Mouse (Mus musculus): ENCODE measurements around the gene Lama1. TPM values are rescaled to one million over a fixed set of nuclear protein-coding genes. Genes with fewer than 3 reads are reported as not detected.

Lama1 gene
- polyA plus RNA-seq, 1 experiment from 2014 or later, result 11.1 TPM

DNA sequence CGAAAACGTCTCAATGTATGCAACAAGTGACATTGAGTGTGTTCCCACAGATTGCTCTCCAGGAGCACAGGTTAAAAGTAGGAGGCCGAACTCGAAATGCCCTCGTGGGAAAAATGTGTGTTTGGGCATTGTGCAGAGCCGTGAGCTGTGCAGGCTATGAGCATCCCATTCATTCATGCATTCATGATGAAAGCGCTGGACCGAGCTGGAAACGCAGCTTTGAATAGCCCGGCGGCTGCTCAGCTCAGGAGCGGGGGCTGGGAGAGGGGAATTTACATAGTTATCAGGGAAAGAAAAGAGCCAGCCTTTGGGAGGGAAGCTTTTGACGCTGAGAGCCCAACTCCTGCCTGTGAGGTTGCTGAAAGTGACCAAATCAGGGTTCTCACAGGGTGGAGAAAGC lies 1.2 kb downstream of the Lama1 start:
- Histone ChIP-seq H3K9me3 (no peaks in the 10 kb centered on the region), H3K9ac (peak overlapping the region; percentile 85), H3K4me2 (peak overlapping the region; percentile 82), H3K27me3 (no peaks in the 10 kb centered on the region), H3K27ac (peak overlapping the region; percentile 53), H3K4me1 (replicated peaks) (peaks cover 64% of the 10 kb centered on the region), H3K36me3 (no peaks in the 10 kb centered on the region), H3K4me3 (peak overlapping the region; percentile 76)
- peak; percentile 70 for ATAC-seq (ENCODE audit: low FRiP score)
- WGBS, result under 1% methylated on average over 13 of the region's 13 CpGs

DNA sequence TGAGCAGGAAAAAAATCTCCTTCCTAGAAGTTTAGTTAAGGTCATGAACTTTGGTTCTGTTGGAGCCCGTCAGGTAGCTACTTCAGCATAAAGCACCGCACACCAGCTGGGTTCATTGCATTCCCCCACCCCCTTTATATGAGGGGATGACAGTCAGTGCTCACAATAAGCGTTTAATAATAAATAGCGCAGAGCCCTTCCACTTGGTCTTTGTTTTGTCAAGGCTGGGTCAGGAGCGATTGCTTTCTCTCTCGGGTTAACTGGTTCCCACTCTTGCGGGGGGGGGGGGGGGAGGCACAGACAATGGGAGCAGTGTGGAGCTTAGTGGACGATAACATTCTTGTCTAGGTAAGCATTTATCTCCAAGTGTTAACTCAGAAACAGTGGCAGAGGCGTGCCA lies 4.7 kb downstream of the Lama1 start:
- Histone ChIP-seq H3K4me3 (no peak overlapping the region), H3K36me3 (no peaks in the 10 kb centered on the region), H3K4me1 (replicated peaks) (peaks cover 66% of the 10 kb centered on the region), H3K27ac (no peak overlapping the region; the same call in 1 of the 2 replicates), H3K4me2 (peak overlapping the region; percentile 30), H3K27me3 (no peaks in the 10 kb centered on the region), H3K9ac (no peak overlapping the region), H3K9me3 (no peaks in the 10 kb centered on the region)
- ATAC-seq (ENCODE audit: low FRiP score), result no peak
- WGBS, result 8% methylated on average over 9 of the region's 9 CpGs

- H3K9ac ChIP-seq, result no peak overlapping the region
- H3K36me3 ChIP-seq, result no peaks in the 10 kb centered on the region
- WGBS, result 34% methylated on average over 3 of the region's 3 CpGs
- H3K27ac ChIP-seq, result no peak overlapping the region
- no peaks in the 10 kb centered on the region for H3K27me3 ChIP-seq
- H3K9me3 ChIP-seq, result no peaks in the 10 kb centered on the region
- H3K4me3 ChIP-seq, result no peak overlapping the region
- no peak overlapping the region for H3K4me2 ChIP-seq
- no peak for ATAC-seq (ENCODE audit: low FRiP score)
- peaks cover 68% of the 10 kb centered on the region for H3K4me1 ChIP-seq (replicated peaks)
These were observed 5.9 kb downstream of the Lama1 start for GRCm38 (mm10) chr17:67702941-67703340.

GRCm38 (mm10) chr17:67705035-67705769 lies 8.1 kb downstream of the Lama1 start:
- no peak overlapping the region for H3K4me3 ChIP-seq
- H3K9me3 ChIP-seq, result no peaks in the 10 kb centered on the region
- H3K9ac ChIP-seq, result no peak overlapping the region
- no peaks in the 10 kb centered on the region for H3K27me3 ChIP-seq
- no peak overlapping the region for H3K27ac ChIP-seq
- H3K4me1 ChIP-seq (replicated peaks), result peaks cover 61% of the 10 kb centered on the region
- WGBS, result 89% methylated on average over 10 of the region's 10 CpGs
- H3K36me3 ChIP-seq, result no peaks in the 10 kb centered on the region
- H3K4me2 ChIP-seq, result no peak overlapping the region
- no peak for ATAC-seq (ENCODE audit: low FRiP score)

- H3K9ac ChIP-seq, result no peak overlapping the region
- no peak overlapping the region for H3K4me2 ChIP-seq
- H3K27ac ChIP-seq, result no peak overlapping the region; the same call in 1 of the 2 replicates
- H3K36me3 ChIP-seq, result no peaks in the 10 kb centered on the region
- H3K27me3 ChIP-seq, result no peaks in the 10 kb centered on the region
- WGBS, result 79% methylated on average over 5 of the region's 5 CpGs
- no peak overlapping the region for H3K4me3 ChIP-seq
- peaks cover 58% of the 10 kb centered on the region for H3K4me1 ChIP-seq (replicated peaks)
- ATAC-seq (ENCODE audit: low FRiP score), result no peak
- no peaks in the 10 kb centered on the region for H3K9me3 ChIP-seq
These were observed 9.3 kb downstream of the Lama1 start for GRCm38 (mm10) chr17:67706372-67706771.

- Histone ChIP-seq H3K9ac (no peak overlapping the region), H3K36me3 (no peaks in the 10 kb centered on the region), H3K4me3 (no peak overlapping the region), H3K27ac (no peak overlapping the region), H3K4me1 (replicated peaks) (peaks cover 44% of the 10 kb centered on the region), H3K4me2 (no peak overlapping the region), H3K27me3 (no peaks in the 10 kb centered on the region), H3K9me3 (no peaks in the 10 kb centered on the region)
- WGBS, result 74% methylated on average over 13 of the region's 13 CpGs
- no peak for ATAC-seq (ENCODE audit: low FRiP score)
These were observed 10.8 kb downstream of the Lama1 start for GRCm38 (mm10) chr17:67707793-67708364.

GRCm38 (mm10) chr17:67710377-67710781 lies 13.3 kb downstream of the Lama1 start:
- ATAC-seq (ENCODE audit: low FRiP score), result no peak
- H3K4me3 ChIP-seq, result no peak overlapping the region
- no peaks in the 10 kb centered on the region for H3K36me3 ChIP-seq
- peaks cover 37% of the 10 kb centered on the region for H3K4me1 ChIP-seq (replicated peaks)
- WGBS, result 48% methylated on average over 6 of the region's 6 CpGs
- H3K27me3 ChIP-seq, result no peaks in the 10 kb centered on the region
- no peak overlapping the region for H3K27ac ChIP-seq
- H3K9me3 ChIP-seq, result no peaks in the 10 kb centered on the region
- H3K4me2 ChIP-seq, result no peak overlapping the region
- H3K9ac ChIP-seq, result no peak overlapping the region

DNA sequence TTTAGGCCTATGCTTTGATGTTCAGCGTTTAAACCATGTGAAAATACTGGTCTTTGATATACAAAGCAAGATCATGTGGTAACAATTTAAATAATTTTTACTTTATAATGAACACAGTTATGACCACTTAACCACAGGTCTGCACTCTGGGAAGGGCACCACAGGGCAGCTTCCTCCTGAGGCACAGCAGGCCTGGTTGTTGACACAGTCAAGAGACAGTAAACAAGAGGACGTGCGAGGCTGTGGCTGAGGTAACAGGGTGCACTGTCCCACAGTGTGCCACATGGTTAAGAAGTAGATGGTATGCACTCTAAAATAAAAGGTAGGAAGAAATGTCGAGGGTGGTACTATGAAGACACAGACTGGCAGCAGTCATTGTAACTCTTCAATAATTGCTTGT lies 14.3 kb downstream of the Lama1 start:
- Histone ChIP-seq H3K9me3 (no peaks in the 10 kb centered on the region), H3K4me1 (replicated peaks) (peaks cover 38% of the 10 kb centered on the region), H3K27me3 (no peaks in the 10 kb centered on the region), H3K4me2 (no peak overlapping the region), H3K36me3 (no peaks in the 10 kb centered on the region; the same call in 1 of the 2 replicates), H3K27ac (no peak overlapping the region), H3K4me3 (no peak overlapping the region), H3K9ac (no peak overlapping the region)
- WGBS, result 56% methylated on average over 4 of the region's 4 CpGs
- no peak for ATAC-seq (ENCODE audit: low FRiP score)

GRCm38 (mm10) chr17:67712929-67713328 lies 15.9 kb downstream of the Lama1 start:
- Histone ChIP-seq H3K36me3 (peaks cover 11% of the 10 kb centered on the region), H3K4me1 (replicated peaks) (peaks cover 26% of the 10 kb centered on the region), H3K9me3 (no peaks in the 10 kb centered on the region), H3K27ac (no peak overlapping the region), H3K4me2 (no peak overlapping the region), H3K27me3 (no peaks in the 10 kb centered on the region), H3K9ac (no peak overlapping the region), H3K4me3 (no peak overlapping the region)
- WGBS, result 75% methylated on average over 7 of the region's 7 CpGs
- ATAC-seq (ENCODE audit: low FRiP score), result no peak

DNA sequence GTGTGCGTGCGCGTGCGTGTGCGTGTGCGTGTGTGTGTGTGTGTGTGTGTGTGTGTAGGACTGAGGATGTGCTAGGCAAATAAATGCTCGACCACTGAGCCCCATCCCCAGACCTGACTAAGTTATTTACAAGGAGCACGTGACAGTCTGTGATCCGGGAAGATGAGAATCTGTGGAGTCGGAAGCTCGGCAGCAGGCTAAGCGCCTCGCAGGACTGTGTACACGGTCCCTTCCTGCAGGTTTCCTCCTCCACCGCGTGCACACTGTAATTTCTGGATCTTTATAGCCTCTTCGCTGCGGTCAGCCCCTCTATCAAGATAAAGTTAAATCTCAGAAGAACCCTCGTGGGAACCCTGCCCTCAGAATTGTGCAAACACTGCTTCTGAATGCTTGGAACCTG lies 18.4 kb downstream of the Lama1 start:
- H3K27ac ChIP-seq, result no peak overlapping the region
- ATAC-seq (ENCODE audit: low FRiP score), result no peak
- peaks cover 9% of the 10 kb centered on the region; the same call in 1 of the 2 replicates for H3K4me1 ChIP-seq (replicated peaks)
- H3K36me3 ChIP-seq, result peaks cover 11% of the 10 kb centered on the region
- H3K4me2 ChIP-seq, result no peak overlapping the region
- no peaks in the 10 kb centered on the region for H3K9me3 ChIP-seq
- 76% methylated on average over 19 of the region's 19 CpGs for WGBS
- no peak overlapping the region for H3K9ac ChIP-seq
- no peaks in the 10 kb centered on the region for H3K27me3 ChIP-seq
- no peak overlapping the region for H3K4me3 ChIP-seq

DNA sequence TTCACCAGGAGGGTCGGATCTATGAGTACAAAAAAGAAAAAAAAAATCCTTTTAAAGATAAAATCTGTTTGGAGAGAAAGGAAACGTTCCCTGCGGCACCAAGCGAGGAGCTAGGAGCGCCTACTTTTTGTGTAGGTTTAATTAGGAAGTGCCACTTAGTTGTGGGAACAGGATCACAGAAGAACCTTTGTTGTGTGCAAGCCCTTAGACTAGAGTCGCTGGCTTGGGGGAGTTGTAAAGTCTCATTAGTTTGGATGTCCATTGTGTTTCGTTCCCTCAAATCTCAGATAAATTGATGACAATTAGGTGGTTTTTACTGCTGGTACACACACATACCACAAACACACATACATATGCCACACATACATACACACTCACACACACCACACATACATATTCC lies 25.0 kb downstream of the Lama1 start:
- H3K4me1 ChIP-seq (replicated peaks), result peaks cover 21% of the 10 kb centered on the region
- H3K27me3 ChIP-seq, result no peaks in the 10 kb centered on the region
- H3K4me2 ChIP-seq, result no peak overlapping the region
- no peak overlapping the region for H3K9ac ChIP-seq
- H3K27ac ChIP-seq, result no peak overlapping the region
- H3K4me3 ChIP-seq, result no peak overlapping the region
- no peak for ATAC-seq (ENCODE audit: low FRiP score)
- no peaks in the 10 kb centered on the region for H3K9me3 ChIP-seq
- WGBS, result 71% methylated on average over 7 of the region's 7 CpGs
- H3K36me3 ChIP-seq, result peaks cover 9% of the 10 kb centered on the region

DNA sequence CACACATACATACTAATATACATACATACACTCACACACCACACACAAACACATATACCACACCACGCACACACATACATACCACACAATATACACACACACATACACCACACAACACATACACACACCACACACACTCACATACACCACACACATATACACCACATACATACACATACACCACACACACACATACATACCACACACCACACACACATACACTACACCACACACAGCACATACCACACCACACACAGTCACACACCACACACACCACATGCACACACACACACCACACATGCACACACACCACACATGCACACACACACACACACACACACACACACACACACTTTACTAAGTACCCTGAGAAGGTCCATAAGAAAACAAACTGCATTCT lies 25.5 kb downstream of the Lama1 start:
- Histone ChIP-seq H3K27me3 (no peaks in the 10 kb centered on the region), H3K4me1 (replicated peaks) (peaks cover 21% of the 10 kb centered on the region), H3K27ac (0 out of 2 replicates have a peak overlapping the region, but pooled peaks have one; percentile 30), H3K9me3 (no peaks in the 10 kb centered on the region), H3K4me3 (no peak overlapping the region), H3K36me3 (peaks cover 4% of the 10 kb centered on the region; the same call in 1 of the 2 replicates), H3K4me2 (no peak overlapping the region), H3K9ac (no peak overlapping the region)
- 0 out of 2 replicates have a peak, but pooled peaks have one; percentile 19 for ATAC-seq (ENCODE audit: low FRiP score)
- 97% methylated on average over 1 of the region's 1 CpGs for WGBS

All from hindbrain, embryonic 13.5 days (tissue).